Mouse (Mus musculus): Measurements from ENCODE around the gene Nr2f1.

Nr2f1 gene

GRCm38 (mm10) chr13:78200407-78200806 lies 850 bp upstream of the Nr2f1 start:
- peak; percentile 28 for DNase-seq (ENCODE audit: low spot score)

DNA sequence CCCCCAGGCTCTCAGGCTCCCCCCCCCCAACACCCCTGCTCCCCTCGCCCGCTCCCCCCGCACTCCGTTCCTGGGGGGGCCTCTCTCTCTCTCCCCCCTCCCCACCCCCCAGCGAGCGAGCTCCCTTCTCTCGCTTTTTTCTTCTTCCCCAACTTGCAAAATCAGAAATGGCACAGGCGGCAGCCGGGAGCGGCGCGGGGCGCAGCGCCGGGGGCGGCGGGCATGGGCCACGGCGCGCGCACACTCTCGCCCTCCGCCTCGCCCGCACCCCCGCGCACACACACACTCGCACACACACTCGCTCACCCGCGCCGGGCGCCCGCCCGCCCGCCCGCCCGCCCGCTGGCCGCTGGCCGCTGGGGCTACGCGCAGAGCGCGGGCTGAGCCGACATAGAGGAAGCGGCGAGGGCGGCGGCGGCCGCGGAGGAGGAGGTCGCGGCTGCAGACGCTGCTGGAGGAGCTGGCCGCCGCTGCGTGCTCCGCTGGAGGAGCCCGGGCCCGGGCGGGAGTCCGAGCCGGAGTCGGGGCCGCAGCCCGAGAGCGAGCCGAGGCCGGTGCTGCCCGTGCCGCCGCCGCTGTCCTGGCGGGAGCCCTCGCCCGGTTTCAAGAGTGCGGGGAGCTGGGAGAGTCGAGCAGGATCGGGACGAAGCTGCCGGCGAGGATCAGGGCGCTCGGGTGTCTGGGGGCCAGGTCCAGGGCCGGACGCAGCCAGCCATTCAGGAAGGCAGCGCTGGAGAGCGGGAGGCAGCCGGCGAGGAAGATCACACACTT lies 501 bp downstream of the Nr2f1 start:
- DNase-seq (ENCODE audit: low spot score), result no peak

GRCm38 (mm10) chr13:78198391-78198870 lies 1.1 kb downstream of the Nr2f1 start:
- no peak for DNase-seq (ENCODE audit: low spot score)

DNA sequence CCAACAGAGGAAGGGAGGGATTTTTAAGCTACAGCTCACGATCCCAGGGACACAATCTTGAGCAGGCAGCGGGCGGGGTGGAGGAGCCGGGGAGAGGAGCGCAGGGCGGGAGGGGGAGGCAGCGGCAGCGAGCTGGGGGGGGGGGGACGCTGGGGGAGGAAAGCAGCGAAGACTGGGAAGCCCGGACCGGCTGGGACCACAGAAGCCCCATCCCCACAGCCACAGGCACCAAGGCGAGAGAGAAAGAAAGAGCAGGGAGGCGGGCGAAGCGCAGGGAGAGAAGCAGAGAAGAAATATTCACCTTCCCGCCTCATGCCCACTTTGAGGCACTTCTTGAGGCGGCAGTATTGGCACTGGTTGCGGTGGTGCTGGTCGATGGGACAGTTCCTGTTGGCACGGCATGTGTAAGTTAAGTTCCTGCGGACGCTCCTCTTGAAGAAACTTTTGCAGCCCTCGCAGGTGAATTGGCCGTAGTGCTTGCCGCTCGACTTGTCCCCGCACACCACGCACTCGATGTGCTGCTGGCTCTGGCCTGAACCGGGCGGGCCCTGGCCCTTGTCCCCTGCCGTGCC lies 1.7 kb downstream of the Nr2f1 start:
- DNase-seq (ENCODE audit: low spot score), result no peak

DNA sequence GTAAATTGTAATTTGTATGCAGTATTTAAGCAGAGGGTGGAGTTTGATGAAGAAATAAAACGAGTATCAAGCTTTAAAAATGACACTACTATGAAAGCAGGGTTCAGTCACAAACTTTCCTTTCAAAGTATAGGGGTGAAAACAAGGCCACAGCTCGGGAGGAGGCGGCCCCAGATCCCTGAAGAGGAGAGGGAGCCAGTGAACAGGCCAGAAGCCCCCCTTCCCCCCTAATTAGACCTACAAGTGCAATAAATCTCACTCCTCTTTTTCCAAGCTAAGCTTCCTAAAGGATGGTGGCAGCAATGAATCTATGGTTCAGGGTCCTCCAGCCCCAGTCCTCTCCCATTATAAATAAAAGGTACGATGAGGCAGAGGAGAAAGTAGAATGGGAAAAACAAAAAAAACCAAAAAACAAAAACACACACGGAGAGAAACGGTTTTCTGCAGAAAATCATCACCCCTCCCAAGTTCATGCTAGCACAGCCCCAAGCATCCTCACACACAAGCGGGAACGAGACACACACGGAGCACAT lies 2.2 kb downstream of the Nr2f1 start:
- DNase-seq (ENCODE audit: low spot score), result no peak

GRCm38 (mm10) chr13:78196236-78196796 lies 3.2 kb downstream of the Nr2f1 start:
- no peak for DNase-seq (ENCODE audit: low spot score)

DNA sequence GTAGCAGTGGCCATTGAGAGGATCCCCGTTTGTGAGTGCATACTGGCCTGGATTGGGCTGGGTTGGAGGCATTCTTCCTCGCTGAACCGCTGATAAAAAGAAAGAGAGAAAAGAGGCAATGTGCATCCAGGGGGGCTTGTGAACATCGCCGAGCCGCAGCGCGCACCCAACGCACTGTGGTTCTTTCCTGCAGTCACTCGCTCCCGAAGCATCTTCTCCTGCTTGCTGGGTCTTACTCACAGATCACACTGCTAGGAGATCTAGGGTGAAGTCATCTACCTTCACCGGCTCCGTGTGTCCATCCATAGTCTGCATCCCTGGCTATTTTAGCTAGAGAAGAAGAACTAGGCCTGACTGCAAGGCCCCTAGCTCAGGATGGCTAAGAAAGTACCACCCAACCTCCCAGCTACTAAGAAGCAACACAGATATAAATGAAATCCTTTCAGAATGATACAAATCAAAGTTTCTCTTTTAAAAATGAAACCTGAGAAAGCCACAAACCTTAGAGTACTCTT lies 3.9 kb downstream of the Nr2f1 start:
- DNase-seq (ENCODE audit: low spot score), result no peak

GRCm38 (mm10) chr13:78194850-78195600 lies 4.5 kb downstream of the Nr2f1 start:
- no peak for DNase-seq (ENCODE audit: low spot score)

- no peak for DNase-seq (ENCODE audit: low spot score)
Measured at GRCm38 (mm10) chr13:78194135-78194849, 5.3 kb downstream of the Nr2f1 start.

DNA sequence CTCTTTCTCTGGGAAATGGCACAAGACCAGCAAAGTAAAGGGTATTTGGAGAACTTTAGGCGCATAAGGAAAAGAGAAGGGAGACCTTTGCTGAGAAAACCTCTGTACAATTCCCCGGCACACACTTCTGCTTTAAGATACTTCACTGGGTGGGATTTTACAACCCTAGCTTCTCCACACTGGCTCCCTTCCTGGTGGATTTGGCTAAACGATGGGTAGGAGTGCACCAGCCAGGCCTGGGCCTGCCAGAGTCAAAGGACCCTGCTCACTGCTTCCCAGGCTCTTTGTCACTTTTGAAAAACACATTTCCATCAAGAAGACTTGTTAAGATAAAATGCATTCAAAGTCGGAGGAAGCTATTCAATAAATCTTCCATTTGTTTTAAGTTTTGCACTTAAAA lies 6.3 kb downstream of the Nr2f1 start:
- no peak for DNase-seq (ENCODE audit: low spot score)

DNA sequence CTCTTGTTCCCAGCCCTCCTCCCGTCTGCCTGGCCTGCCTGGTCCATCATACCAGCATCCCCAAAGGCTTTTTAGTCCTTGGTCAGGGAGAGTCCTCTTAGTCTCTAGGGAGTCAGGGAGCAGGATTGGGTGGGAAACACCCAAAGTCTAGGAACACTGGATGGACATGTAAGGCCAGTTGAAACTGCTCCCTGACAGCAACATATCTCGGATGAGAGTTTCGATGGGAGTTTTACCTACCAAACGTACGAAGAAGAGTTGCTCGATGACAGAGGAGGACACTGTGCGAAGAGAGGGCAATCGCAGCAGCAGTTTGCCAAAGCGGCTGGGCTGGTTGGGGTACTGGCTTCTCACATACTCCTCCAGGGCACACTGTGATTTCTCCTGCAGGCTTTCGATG lies 10.0 kb downstream of the Nr2f1 start:
- DNase-seq (ENCODE audit: low spot score), result no peak

GRCm38 (mm10) chr13:78187833-78188232 lies 11.7 kb downstream of the Nr2f1 start:
- DNase-seq (ENCODE audit: low spot score), result no peak

GRCm38 (mm10) chr13:78186340-78186946 lies 13.1 kb downstream of the Nr2f1 start:
- DNase-seq (ENCODE audit: low spot score), result no peak

GRCm38 (mm10) chr13:78184786-78185466 lies 14.6 kb downstream of the Nr2f1 start:
- no peak for DNase-seq (ENCODE audit: low spot score)

- no peak for DNase-seq (ENCODE audit: low spot score)
Measured at GRCm38 (mm10) chr13:78183986-78184385, 15.6 kb downstream of the Nr2f1 start.

DNA sequence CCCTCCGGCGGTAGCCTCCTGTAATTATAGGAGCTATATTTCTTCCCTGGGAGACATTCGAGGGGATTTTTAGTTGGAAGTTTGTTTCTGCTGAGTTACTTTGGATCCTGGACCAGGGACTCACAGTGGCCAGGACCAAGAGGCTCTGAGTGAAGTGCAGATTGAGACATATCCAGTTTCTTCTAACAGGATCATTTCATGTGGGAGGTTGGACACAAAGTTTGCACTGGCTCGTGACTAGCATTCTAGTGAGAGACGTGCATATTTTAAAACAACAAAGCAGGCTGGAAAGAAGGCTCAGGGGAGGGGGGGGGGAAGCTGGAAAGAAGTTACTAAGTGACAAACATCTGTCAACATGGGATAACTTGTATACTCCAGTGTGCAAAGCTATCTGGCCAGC lies 16.6 kb downstream of the Nr2f1 start:
- DNase-seq (ENCODE audit: low spot score), result no peak

GRCm38 (mm10) chr13:78181930-78182558 lies 17.5 kb downstream of the Nr2f1 start:
- no peak for DNase-seq (ENCODE audit: low spot score)

DNA sequence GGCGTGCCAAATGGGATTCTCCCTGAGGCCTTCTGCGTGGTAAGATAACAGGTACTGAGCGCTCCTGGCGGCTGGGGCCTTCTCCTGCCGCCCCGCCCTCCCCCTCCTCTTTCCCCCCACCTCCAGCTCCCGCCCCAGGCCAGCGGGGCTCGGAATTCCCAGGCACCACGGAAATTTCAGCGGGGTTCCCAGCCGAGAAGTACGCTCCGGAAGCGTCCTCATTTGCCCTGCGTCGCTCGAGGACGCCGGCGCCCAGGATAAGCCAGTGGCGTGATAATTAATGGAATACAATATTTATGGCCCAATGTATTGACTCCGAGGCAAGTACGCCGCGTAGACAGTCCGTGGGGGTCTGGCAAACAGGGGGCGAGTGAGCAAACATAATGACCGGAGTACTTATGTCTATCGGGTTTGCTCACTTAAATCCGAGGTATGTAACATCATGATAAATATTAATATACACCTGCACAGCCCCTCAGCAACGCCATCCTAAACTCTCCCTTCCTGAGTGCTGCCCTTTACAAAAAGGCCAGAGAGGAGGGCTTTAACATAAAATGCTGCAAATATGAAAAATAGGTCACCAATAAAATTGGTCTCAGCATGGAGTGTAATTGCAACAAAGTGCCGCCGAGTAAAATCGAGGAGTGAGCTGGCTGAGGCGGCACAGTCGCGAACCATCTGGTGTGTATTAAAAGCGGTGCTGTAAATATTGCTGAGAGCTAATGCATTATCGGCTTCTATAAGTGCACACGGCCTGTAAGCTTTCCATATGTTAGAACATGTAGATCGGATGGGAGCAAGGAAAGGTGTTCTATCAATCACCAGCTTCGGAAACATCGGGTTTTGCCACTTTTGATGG lies 18.3 kb downstream of the Nr2f1 start:
- no peak for DNase-seq (ENCODE audit: low spot score)

DNA sequence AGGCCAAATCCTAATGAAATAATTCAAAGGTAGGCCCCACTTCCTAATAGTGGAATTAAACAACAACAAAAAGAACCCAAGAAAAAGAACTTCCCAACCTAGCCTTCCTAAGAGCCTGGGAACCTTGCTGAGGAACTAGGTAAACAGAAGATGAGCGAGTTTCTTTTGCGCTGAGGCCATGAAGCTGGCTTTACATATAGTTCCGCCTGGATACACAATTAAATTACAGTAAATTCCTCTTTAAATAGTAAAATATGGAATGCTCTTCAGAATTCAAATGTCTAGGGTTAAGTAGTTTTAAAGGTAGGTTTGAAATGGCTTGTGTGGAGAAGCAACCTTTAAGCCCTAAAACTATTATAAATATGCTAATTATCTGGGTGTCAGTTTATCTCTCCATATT lies 19.3 kb downstream of the Nr2f1 start:
- DNase-seq (ENCODE audit: low spot score), result no peak

Measured in ovary, adult 18-20 months (tissue).